Mouse (Mus musculus): ENCODE results near the gene Cfap65. TPM values are rescaled to one million over a fixed set of nuclear protein-coding genes. Genes with fewer than 3 reads are reported as not detected.

The Cfap65 gene
- total and polyA plus RNA-seq, 3 experiments, result not detected

GRCm38 (mm10) chr1:74901686-74902085 lies 33.7 kb downstream of the Cfap65 start:
- TF ChIP-seq MAFK (IDR thresholded peaks at IDR 0.05; ENCODE audit: borderline replicate concordance, low read depth, low read length), result no peak
- TF ChIP-seq SMC3 (IDR thresholded peaks at IDR 0.05; ENCODE audit: low read depth, low read length), result peak; percentile 40
- TF ChIP-seq E2F4 (IDR thresholded peaks at IDR 0.05; ENCODE audit: borderline replicate concordance, low read depth, low read length), result no peak
- TF ChIP-seq CTCF (IDR thresholded peaks at IDR 0.05 in 2 of 3, conservative IDR thresholded peaks at IDR 0.05 in 1 of 3; ENCODE audit: control insufficient read depth in 1 of 3, insufficient read depth in 1 of 3, low read depth in 2 of 3, low read length in 3 of 3, poor library complexity in 1 of 3, severe bottlenecking in 1 of 3), result peak; percentile 58 to 66 (median 58)
- TF ChIP-seq RAD21 (IDR thresholded peaks at IDR 0.05; ENCODE audit: low read depth, low read length), result peak; percentile 7
- no peaks in the 10 kb centered on the region for H3K4me1 ChIP-seq (ENCODE audit: control insufficient read depth in 1 of 2, insufficient read depth in 2 of 2, low read length in 2 of 2)
- no peaks in the 10 kb centered on the region for H3K9me3 ChIP-seq (replicated peaks; ENCODE audit: insufficient read depth, low read length)
- DNase-seq (ENCODE audit: low read depth, low spot score), result peak; percentile 64
- no peaks in the 10 kb centered on the region for H3K79me2 ChIP-seq (ENCODE audit: control insufficient read depth, insufficient read depth, low read length, poor library complexity)
- no peak overlapping the region for H3K27ac ChIP-seq (ENCODE audit: control insufficient read depth, low read depth, low read length)
- H3K9ac ChIP-seq (ENCODE audit: control insufficient read depth, low read depth, low read length, poor library complexity, severe bottlenecking), result no peak overlapping the region
- H3K36me3 ChIP-seq (ENCODE audit: control insufficient read depth in 1 of 2, insufficient read depth in 2 of 2, low read length in 2 of 2), result no peaks in the 10 kb centered on the region
- H3K27me3 ChIP-seq (ENCODE audit: control insufficient read depth in 1 of 2, insufficient read depth in 2 of 2, low read length in 2 of 2), result no peaks in the 10 kb centered on the region
- H3K4me3 ChIP-seq (ENCODE audit: control insufficient read depth in 1 of 2, insufficient read depth in 1 of 2, low read depth in 2 of 2, low read length in 2 of 2), result no peak overlapping the region

DNA sequence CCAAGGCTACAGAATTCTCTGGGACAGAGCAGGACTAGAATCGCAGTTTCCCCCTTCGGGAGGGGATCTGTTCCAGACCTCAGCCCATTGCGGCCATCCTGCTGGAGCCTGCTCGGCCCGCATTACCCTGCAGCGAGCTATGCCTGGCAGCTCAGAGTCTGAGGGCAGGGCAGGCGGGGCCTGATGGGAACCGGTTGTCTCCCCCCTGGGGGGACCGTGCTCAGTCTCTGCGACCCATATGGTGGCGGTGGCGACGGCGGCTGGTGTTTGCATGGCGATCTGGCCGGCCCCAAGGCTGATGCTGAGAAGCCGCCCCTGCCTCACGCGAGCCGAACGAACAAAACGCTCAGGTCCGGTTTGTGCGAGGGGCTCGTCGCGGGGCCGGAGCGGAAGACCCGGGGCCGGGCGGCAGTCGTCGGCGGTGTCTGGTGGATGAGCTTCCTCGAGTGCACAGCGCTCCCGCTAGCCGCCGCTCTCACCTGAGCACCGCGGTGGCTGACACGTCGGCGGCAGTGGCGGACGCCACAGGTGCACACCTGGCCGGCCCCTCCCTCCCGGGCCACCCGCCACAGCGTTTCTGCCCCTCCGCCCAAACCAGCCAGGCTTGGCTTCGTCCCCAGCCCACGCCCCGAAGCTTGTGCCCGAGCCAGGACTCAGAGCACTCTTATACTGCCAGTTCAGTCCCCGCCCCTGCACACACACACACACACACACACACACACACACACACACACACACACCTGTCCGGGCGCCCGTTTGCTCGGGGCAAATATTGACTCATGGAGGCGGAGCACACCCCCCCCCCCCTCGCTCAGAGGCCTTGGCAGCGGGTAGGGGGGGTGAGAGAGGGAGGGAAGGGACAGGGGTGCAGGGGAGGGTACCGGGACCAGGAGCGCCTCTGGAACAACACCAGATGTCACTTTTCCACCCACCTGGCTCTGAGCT lies 34.8 kb downstream of the Cfap65 start:
- H3K9ac ChIP-seq (ENCODE audit: control insufficient read depth, low read depth, low read length, poor library complexity, severe bottlenecking), result no peak overlapping the region
- TF ChIP-seq MYC (IDR thresholded peaks at IDR 0.05; ENCODE audit: low read depth, low read length), result no peak
- no peak for TF ChIP-seq ZKSCAN1 (IDR thresholded peaks at IDR 0.05; ENCODE audit: low read depth, low read length)
- TF ChIP-seq MYB (IDR thresholded peaks at IDR 0.05; ENCODE audit: low read depth, low read length), result no peak
- TF ChIP-seq MAZ (IDR thresholded peaks at IDR 0.05; ENCODE audit: low read depth, low read length), result no peak
- TF ChIP-seq USF2 (IDR thresholded peaks at IDR 0.05; ENCODE audit: borderline replicate concordance in 1 of 2, insufficient read depth in 1 of 2, low read depth in 1 of 2, low read length in 2 of 2), result no peak
- DNase-seq (ENCODE audit: low read depth, low spot score), result no peak
- no peak overlapping the region for H3K4me3 ChIP-seq (ENCODE audit: control insufficient read depth in 1 of 2, insufficient read depth in 1 of 2, low read depth in 2 of 2, low read length in 2 of 2)
- no peaks in the 10 kb centered on the region for H3K4me1 ChIP-seq (ENCODE audit: control insufficient read depth in 1 of 2, insufficient read depth in 2 of 2, low read length in 2 of 2)
- no peaks in the 10 kb centered on the region for H3K36me3 ChIP-seq (ENCODE audit: control insufficient read depth in 1 of 2, insufficient read depth in 2 of 2, low read length in 2 of 2)
- no peaks in the 10 kb centered on the region for H3K79me2 ChIP-seq (ENCODE audit: control insufficient read depth, insufficient read depth, low read length, poor library complexity)
- no peaks in the 10 kb centered on the region for H3K27me3 ChIP-seq (ENCODE audit: control insufficient read depth in 1 of 2, insufficient read depth in 2 of 2, low read length in 2 of 2)
- H3K27ac ChIP-seq (ENCODE audit: control insufficient read depth, low read depth, low read length), result no peak overlapping the region
- no peaks in the 10 kb centered on the region for H3K9me3 ChIP-seq (replicated peaks; ENCODE audit: insufficient read depth, low read length)

DNA sequence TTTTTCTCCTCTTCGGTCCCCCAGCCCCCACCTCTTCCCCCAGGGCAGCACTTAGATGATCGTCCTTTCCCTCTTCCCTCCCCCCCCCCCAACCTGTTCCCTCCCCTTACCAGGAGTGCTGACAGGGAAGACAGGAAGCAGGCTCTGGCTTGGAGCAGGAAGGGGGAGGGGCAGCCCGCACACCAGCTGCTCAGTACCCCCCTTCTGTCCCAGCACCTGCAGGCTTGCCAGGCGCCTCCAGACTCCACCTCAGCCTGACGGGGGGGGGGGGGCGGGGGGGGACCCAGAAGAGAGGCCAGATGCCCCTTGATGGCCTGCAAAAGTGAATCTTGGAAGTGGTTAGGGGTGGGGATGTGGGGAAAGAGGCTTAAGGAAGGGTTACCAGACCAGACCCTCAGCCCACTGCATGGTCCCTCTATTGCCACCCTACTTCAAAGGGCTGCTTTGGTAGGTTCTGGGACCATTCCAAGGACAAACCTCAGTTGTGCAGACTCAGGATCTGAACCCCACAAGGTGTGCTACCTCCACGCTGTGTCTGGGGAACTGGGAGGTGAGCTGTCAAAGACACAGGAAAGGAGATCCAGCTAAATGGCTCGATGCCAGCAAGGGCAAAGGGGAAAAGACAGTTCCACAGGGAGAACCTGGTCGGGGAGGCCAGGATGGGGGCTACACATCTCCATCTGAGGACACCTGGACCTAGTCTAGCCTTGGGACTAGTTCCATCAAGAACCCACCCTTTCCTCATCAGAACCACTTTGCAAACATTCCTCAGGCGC lies 36.6 kb downstream of the Cfap65 start:
- no peaks in the 10 kb centered on the region for H3K36me3 ChIP-seq (ENCODE audit: control insufficient read depth in 1 of 2, insufficient read depth in 2 of 2, low read length in 2 of 2)
- H3K79me2 ChIP-seq (ENCODE audit: control insufficient read depth, insufficient read depth, low read length, poor library complexity), result no peaks in the 10 kb centered on the region
- no peak overlapping the region for H3K4me3 ChIP-seq (ENCODE audit: control insufficient read depth in 1 of 2, insufficient read depth in 1 of 2, low read depth in 2 of 2, low read length in 2 of 2)
- no peaks in the 10 kb centered on the region for H3K4me1 ChIP-seq (ENCODE audit: control insufficient read depth in 1 of 2, insufficient read depth in 2 of 2, low read length in 2 of 2)
- no peaks in the 10 kb centered on the region for H3K9me3 ChIP-seq (replicated peaks; ENCODE audit: insufficient read depth, low read length)
- DNase-seq (ENCODE audit: low read depth, low spot score), result no peak
- H3K9ac ChIP-seq (ENCODE audit: control insufficient read depth, low read depth, low read length, poor library complexity, severe bottlenecking), result no peak overlapping the region
- no peaks in the 10 kb centered on the region for H3K27me3 ChIP-seq (ENCODE audit: control insufficient read depth in 1 of 2, insufficient read depth in 2 of 2, low read length in 2 of 2)
- H3K27ac ChIP-seq (ENCODE audit: control insufficient read depth, low read depth, low read length), result no peak overlapping the region
- TF ChIP-seq E2F4 (IDR thresholded peaks at IDR 0.05; ENCODE audit: borderline replicate concordance, low read depth, low read length) (no peak), BHLHE40 (IDR thresholded peaks at IDR 0.05; ENCODE audit: borderline replicate concordance, low read depth, low read length) (no peak), EP300 (IDR thresholded peaks at IDR 0.05; ENCODE audit: low read depth in 1 of 2, low read length in 2 of 2) (no peak), CHD1 (IDR thresholded peaks at IDR 0.05; ENCODE audit: low read depth, low read length) (no peak), ELF1 (IDR thresholded peaks at IDR 0.05; ENCODE audit: low read depth, low read length) (no peak), POLR2AphosphoS2 (IDR thresholded peaks at IDR 0.05; ENCODE audit: low read length) (no peak), MEF2A (IDR thresholded peaks at IDR 0.05; ENCODE audit: extremely low read depth, insufficient replicate concordance, low read depth, low read length, poor library complexity, severe bottlenecking) (no peak), CHD2 (IDR thresholded peaks at IDR 0.05; ENCODE audit: low read length) (no peak), CTCF (IDR thresholded peaks at IDR 0.05 in 2 of 3, conservative IDR thresholded peaks at IDR 0.05 in 1 of 3; ENCODE audit: control insufficient read depth in 1 of 3, insufficient read depth in 1 of 3, low read depth in 2 of 3, low read length in 3 of 3, poor library complexity in 1 of 3, severe bottlenecking in 1 of 3) (no peak), ZNF384 (IDR thresholded peaks at IDR 0.05; ENCODE audit: low read depth, low read length) (no peak), KAT2A (conservative IDR thresholded peaks at IDR 0.05; ENCODE audit: low read depth, low read length) (no peak), TCF12 (IDR thresholded peaks at IDR 0.05; ENCODE audit: low read depth, low read length) (no peak), MAX (IDR thresholded peaks at IDR 0.05; ENCODE audit: low read length) (no peak), POLR2AphosphoS5 (IDR thresholded peaks at IDR 0.05; ENCODE audit: borderline replicate concordance, low read depth, low read length) (no peak)

All from MEL (cell line).